Mouse (Mus musculus): ENCODE measurements around the gene Gm10334. TPM values are rescaled to one million over a fixed set of nuclear protein-coding genes. Genes with fewer than 3 reads are reported as not detected.
"Not testable (repeated sequence)": the region's sequence is repeated elsewhere in the genome, so short reads cannot be mapped to it uniquely, and the experiment has no call there.

Gene Gm10334
- not detected in 2 replicates for total RNA-seq (2017)

- not testable (repeated sequence) for ATAC-seq (ENCODE audit: extremely low read depth, insufficient number of reproducible peaks, low FRiP score, poor library complexity, severe bottlenecking)
Observed at GRCm38 (mm10) chr6:41446045-41446444, at the start of gene Gm10334. Gene Gm10334 (minus strand): TSS chr6:41446145.

- not testable (repeated sequence) for ATAC-seq (ENCODE audit: extremely low read depth, insufficient number of reproducible peaks, low FRiP score, poor library complexity, severe bottlenecking)
Observed at GRCm38 (mm10) chr6:41458632-41459031, 12.7 kb upstream of the Gm10334 start, which contains the start of gene Prss1. Gene Prss1 (plus strand): TSS chr6:41458932.

- ATAC-seq (ENCODE audit: extremely low read depth, insufficient number of reproducible peaks, low FRiP score, poor library complexity, severe bottlenecking) = not testable (repeated sequence)
Observed at GRCm38 (mm10) chr6:41442261-41442660, 3.7 kb downstream of the Gm10334 start.

Other genes with a start within 250 kb of the Gm10334 start
- gene Try4, start 143.9 kb downstream of the Gm10334 start, total RNA-seq (2017) = not detected in 2 replicates
- not detected in 2 replicates for gene Try5, start 129.3 kb downstream of the Gm10334 start, total RNA-seq (2017)
- gene Try10, start 92.0 kb downstream of the Gm10334 start, total RNA-seq (2017) = not detected in 2 replicates
- not detected in 2 replicates for gene Prss3, start 68.5 kb downstream of the Gm10334 start, total RNA-seq (2017)
- not detected in 2 replicates for gene Gm5771, start 53.8 kb downstream of the Gm10334 start, total RNA-seq (2017)
- not detected in 2 replicates for gene Prss1, start 12.8 kb upstream of the Gm10334 start, total RNA-seq (2017)
- not detected in 2 replicates for gene Prss2, start 75.6 kb upstream of the Gm10334 start, total RNA-seq (2017)
- 1.1 and 3.0 TPM in 2 replicates for gene Ephb6, start 159.3 kb upstream of the Gm10334 start, total RNA-seq (2017)
- not detected in 2 replicates for gene Trpv6, start 190.3 kb upstream of the Gm10334 start, total RNA-seq (2017)
- not detected in 2 replicates for gene Trpv5, start 234.6 kb upstream of the Gm10334 start, total RNA-seq (2017)
- gene Llcfc1, start 238.3 kb upstream of the Gm10334 start, total RNA-seq (2017) = not detected in 2 replicates

All from neutrophil, adult 5-6 weeks (primary cell).